Mouse (Mus musculus): Measurements from ENCODE around the gene A530016L24Rik. TPM values are rescaled to one million over a fixed set of nuclear protein-coding genes. Genes with fewer than 3 reads are reported as not detected.

Gene A530016L24Rik
- polyA plus RNA-seq, 1 experiment from 2014 or later: 18.2 TPM

- no peaks in the 10 kb centered on the region for H3K27me3 ChIP-seq
- POLR2A ChIA-PET: no interaction called here
- in situ Hi-C loops (cut with MboI; ENCODE audit: low pct_unique_long_range_greater_than_20kb): no loop called here
- CTCF ChIA-PET: interaction anchor here (1.0 to 1.2 kb wide), 2 partner anchors 24 to 53 kb away, joined by 3 read pairs; no protein-coding TSS in a partner anchor
- ATAC-seq (no peak), DNase-seq (ENCODE audit: low read depth, low spot score) (no peak)
- TF ChIP-seq CTCF (IDR thresholded peaks at IDR 0.05): no peak
Observed at GRCm38 (mm10) chr12:112498683-112499082, 9.4 kb downstream of the A530016L24Rik start.

DNA sequence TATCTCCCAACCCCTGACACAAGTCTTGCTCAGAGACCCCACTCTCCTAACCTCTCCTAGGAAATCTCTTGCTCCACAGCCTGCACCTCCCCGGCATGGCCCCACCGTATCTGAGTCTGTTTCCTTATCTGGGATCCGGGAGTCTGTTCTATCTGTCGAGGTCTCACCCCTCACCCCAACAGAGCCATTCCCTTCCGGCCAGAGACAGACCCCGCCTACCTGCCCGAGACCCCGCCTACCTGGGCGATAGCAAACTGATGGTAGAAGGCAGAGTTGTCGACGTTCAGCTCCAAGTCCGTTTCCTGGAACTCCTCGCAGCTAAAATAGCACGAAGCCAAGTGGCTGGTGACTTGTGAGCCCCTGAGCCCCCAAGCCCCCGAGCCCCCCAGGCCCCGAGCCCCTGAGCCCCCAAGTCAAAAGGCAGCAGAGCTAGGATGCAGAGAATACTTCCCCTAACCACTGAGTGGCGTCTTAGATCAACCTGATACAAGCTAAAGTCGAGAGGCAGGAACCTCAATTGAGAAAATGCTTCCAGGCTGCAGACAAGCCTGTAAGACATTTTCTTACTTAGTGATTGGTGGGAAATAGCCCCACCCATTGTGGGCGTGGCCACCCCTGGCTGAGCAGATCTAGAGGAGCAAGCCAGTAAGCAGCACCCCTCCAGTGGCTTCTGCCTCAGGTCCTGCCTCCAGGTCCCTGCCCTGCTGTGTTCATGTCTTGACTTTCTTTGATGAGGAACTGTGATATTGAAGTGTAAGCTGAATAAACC lies 13.9 kb downstream of the A530016L24Rik start:
- CTCF ChIA-PET: no interaction called here
- ATAC-seq (no peak), DNase-seq (ENCODE audit: low read depth, low spot score) (no peak)
- in situ Hi-C loops (cut with MboI; ENCODE audit: low pct_unique_long_range_greater_than_20kb): no loop called here
- POLR2A ChIA-PET: no interaction called here
- no peaks in the 10 kb centered on the region for H3K27me3 ChIP-seq
- no peak for TF ChIP-seq CTCF (IDR thresholded peaks at IDR 0.05)

- POLR2A ChIA-PET: interaction anchor here (0.6 kb wide), 1 partner anchor 12 kb away, joined by 3 read pairs; no protein-coding TSS in a partner anchor
- ATAC-seq (no peak), DNase-seq (ENCODE audit: low read depth, low spot score) (no peak)
- TF ChIP-seq CTCF (IDR thresholded peaks at IDR 0.05): no peak
- CTCF ChIA-PET: no interaction called here
- peaks cover 3% of the 10 kb centered on the region for H3K27me3 ChIP-seq
- in situ Hi-C loops (cut with MboI; ENCODE audit: low pct_unique_long_range_greater_than_20kb): no loop called here
Observed at GRCm38 (mm10) chr12:112506267-112506666, 17.0 kb downstream of the A530016L24Rik start.

DNA sequence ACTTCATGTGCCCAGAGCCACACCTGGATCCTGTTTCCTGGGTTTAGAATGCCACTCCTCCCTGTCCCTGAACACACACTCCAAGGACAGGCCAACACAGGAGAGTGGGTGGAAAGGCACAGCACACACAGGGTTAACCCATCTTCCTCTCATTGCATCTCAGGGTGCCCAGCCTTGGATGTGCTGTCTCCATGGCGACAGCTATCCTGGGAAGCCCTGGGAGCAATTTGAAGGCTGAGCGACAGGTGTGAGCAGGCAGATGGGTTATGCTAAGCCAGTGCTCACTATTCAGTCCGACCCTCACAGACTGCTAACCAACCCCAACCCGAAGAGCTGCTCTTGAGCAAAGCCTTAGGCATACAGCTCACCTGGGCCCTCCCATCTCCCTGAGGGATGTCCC lies 18.0 kb downstream of the A530016L24Rik start:
- TF ChIP-seq CTCF (IDR thresholded peaks at IDR 0.05): no peak
- ChIA-PET CTCF (no interaction called here), POLR2A (no interaction called here)
- DNase-seq (ENCODE audit: low read depth, low spot score) (no peak), ATAC-seq (no peak)
- H3K27me3 ChIP-seq: peaks cover 3% of the 10 kb centered on the region
- in situ Hi-C loops (cut with MboI; ENCODE audit: low pct_unique_long_range_greater_than_20kb): no loop called here

GRCm38 (mm10) chr12:112507984-112508383 lies 18.7 kb downstream of the A530016L24Rik start:
- CTCF ChIA-PET: no interaction called here
- POLR2A ChIA-PET: no interaction called here
- TF ChIP-seq CTCF (IDR thresholded peaks at IDR 0.05): no peak
- H3K27me3 ChIP-seq: peaks cover 3% of the 10 kb centered on the region
- no peak for DNase-seq (ENCODE audit: low read depth, low spot score)
- in situ Hi-C loops (cut with MboI; ENCODE audit: low pct_unique_long_range_greater_than_20kb): no loop called here
- no peak for ATAC-seq

GRCm38 (mm10) chr12:112510365-112510732 lies 21.1 kb downstream of the A530016L24Rik start:
- TF ChIP-seq CTCF (IDR thresholded peaks at IDR 0.05): no peak
- peaks cover 3% of the 10 kb centered on the region for H3K27me3 ChIP-seq
- DNase-seq (ENCODE audit: low read depth, low spot score): no peak
- in situ Hi-C loops (cut with MboI; ENCODE audit: low pct_unique_long_range_greater_than_20kb): no loop called here
- no peak for ATAC-seq
- ChIA-PET POLR2A (no interaction called here), CTCF (no interaction called here)

- no peak for DNase-seq (ENCODE audit: low read depth, low spot score)
- in situ Hi-C loops (cut with MboI; ENCODE audit: low pct_unique_long_range_greater_than_20kb): no loop called here
- ATAC-seq: no peak
- H3K27me3 ChIP-seq: peaks cover 3% of the 10 kb centered on the region
- ChIA-PET POLR2A (interaction anchor here (0.6 kb wide), 1 partner anchor 29 kb away, joined by 3 read pairs; no protein-coding TSS in a partner anchor), CTCF (no interaction called here)
- no peak for TF ChIP-seq CTCF (IDR thresholded peaks at IDR 0.05)
Observed at GRCm38 (mm10) chr12:112510733-112511372, 21.6 kb downstream of the A530016L24Rik start.

DNA sequence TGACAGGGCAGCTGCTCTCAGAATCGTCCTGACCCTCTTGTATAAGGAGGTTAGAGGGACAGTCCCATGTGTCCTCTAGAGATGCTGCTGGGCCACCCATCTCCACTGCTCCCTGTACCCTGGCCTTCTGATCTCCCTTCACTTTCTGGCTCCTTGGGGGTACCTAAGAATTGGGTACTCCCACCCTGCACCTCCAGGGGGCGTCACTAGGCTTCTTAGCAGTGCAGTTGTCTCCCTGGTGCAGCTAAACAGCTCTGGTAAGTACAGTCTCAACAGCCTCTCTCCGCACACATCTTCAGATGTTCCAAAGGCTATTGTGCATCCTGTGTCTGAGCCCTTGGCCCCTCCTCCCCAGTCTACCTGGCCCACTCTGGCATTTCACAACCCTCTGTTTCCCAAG lies 25.6 kb downstream of the A530016L24Rik start:
- ATAC-seq: no peak
- peaks cover 3% of the 10 kb centered on the region for H3K27me3 ChIP-seq
- CTCF ChIA-PET: interaction anchor here (0.8 kb wide), 1 partner anchor 23 kb away, joined by 3 read pairs; no protein-coding TSS in a partner anchor
- POLR2A ChIA-PET: no interaction called here
- DNase-seq (ENCODE audit: low read depth, low spot score): no peak
- in situ Hi-C loops (cut with MboI; ENCODE audit: low pct_unique_long_range_greater_than_20kb): no loop called here
- TF ChIP-seq CTCF (IDR thresholded peaks at IDR 0.05): no peak

DNA sequence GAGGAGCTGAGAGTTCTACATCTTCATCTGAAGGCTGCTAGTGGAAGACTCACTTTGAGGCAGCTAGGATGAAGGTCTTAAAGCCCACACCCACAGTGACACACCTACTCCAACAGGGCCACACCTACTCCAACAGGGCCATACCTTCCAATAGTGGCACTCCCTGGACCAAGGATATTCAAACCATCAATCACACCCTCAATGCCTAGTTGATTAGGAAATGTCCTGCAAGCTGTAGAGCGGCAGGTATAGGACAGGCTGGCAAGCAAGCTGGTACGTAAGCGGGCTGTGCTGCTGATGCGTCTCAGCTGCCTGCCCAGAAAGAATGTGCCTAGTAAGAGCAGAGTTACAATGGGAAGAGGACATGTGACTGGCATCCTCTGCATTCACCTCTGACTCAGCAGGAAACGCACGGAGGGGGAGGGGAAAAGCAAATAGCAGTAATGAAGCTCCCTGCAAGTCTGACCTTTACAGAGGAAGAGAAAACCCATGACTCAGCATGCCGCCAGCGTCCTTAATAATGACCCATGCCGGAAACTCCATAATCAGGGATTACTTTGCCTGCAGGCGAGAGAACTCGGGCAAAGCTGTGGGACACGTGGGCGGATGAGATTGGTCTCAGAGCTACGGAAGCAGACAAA lies 27.6 kb downstream of the A530016L24Rik start, which contains the start of gene Tmem179:
Gene Tmem179 (minus strand): TSS at position 51 of the 641 bp plus-strand sequence.
- POLR2A ChIA-PET: interaction anchor here (1.4 kb wide), 1 partner anchor 26 kb away, joined by 4 read pairs; no protein-coding TSS in a partner anchor
- ATAC-seq: peak; percentile 70

DNA sequence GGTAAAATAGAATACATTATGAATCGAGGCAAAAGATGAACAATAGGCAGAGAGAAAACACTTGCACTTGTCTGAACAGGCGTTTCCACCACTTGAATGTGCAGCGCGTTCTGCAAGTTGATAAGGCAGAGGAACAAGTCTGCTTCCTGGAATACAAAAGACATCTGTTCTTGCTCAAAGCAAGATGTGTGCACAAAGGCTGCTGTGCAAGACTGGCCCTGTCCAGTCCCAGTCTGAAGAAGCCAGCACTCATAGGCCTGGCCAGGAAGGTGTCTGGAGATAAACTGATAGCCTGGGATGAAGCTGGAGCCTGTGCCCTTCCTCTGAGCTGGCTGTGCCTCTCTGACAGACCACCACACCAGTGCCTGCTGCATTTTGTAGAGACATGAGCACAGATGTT lies 28.9 kb downstream of the A530016L24Rik start:
- CTCF ChIA-PET: no interaction called here
- ATAC-seq: no peak
- no peak for TF ChIP-seq CTCF (IDR thresholded peaks at IDR 0.05)
- DNase-seq (ENCODE audit: low read depth, low spot score): no peak
- POLR2A ChIA-PET: no interaction called here
- H3K27me3 ChIP-seq: no peaks in the 10 kb centered on the region
- in situ Hi-C loops (cut with MboI; ENCODE audit: low pct_unique_long_range_greater_than_20kb): no loop called here

More for the DNA sequence above, 27.6 kb downstream of the A530016L24Rik start, which contains the start of gene Tmem179:
- in situ Hi-C loops (cut with MboI; ENCODE audit: low pct_unique_long_range_greater_than_20kb): no loop called here
- TF ChIP-seq CTCF (IDR thresholded peaks at IDR 0.05): no peak
- peak; percentile 96 for DNase-seq (ENCODE audit: low read depth, low spot score)
- CTCF ChIA-PET: interaction anchor here (1.0 to 1.1 kb wide), 2 partner anchors 36 to 43 kb away, joined by 3 to 4 read pairs; no protein-coding TSS in a partner anchor
- H3K27me3 ChIP-seq: no peaks in the 10 kb centered on the region

All from Patski (cell line).